Mouse (Mus musculus) monocyte, adult 5-6 weeks (primary cell): Measurements from ENCODE around the gene Snx20. TPM values are rescaled to one million over a fixed set of nuclear protein-coding genes. Genes with fewer than 3 reads are reported as not detected.

Experiments
- ATAC-seq: fragments of 153-309, 156-312 bp; replicated peaks from 2 replicates; pipeline ENCODE4 v1.8.0; 2017; ENCODE audit warnings: mild to moderate bottlenecking; ENCODE audit not compliant: low TSS enrichment, insufficient number of reproducible peaks, severe bottlenecking, poor library complexity, low FRiP score
- total RNA-seq: library from RNA; stranded (forward); fragments of 200-1000, 200-491, 200-594 nt; gene quantifications from 3 replicates; pipeline ENCODE4 v1.2.3, GENCODE M21; 2017

Snx20 gene
- total RNA-seq, result 67.8 to 81.1 TPM (median 72.6 TPM) in 3 replicates

GRCm38 (mm10) chr8:88635474-88636397, at the start of gene Snx20:
Gene Snx20, minus strand, starts transcription at chr8:88636128.
- peak; percentile 59 for ATAC-seq

- ATAC-seq, result no peak
Measured at GRCm38 (mm10) chr8:88683656-88684289, 47.8 kb upstream of the Snx20 start.

- no peak for ATAC-seq
Measured at GRCm38 (mm10) chr8:88681046-88681445, 45.1 kb upstream of the Snx20 start.

GRCm38 (mm10) chr8:88680566-88680965, 44.6 kb upstream of the Snx20 start:
- no peak for ATAC-seq

GRCm38 (mm10) chr8:88677071-88677470, 41.1 kb upstream of the Snx20 start:
- ATAC-seq, result no peak

- no peak for ATAC-seq
Measured at GRCm38 (mm10) chr8:88675372-88676165, 39.6 kb upstream of the Snx20 start.

- no peak for ATAC-seq
Measured at GRCm38 (mm10) chr8:88673859-88674258, 37.9 kb upstream of the Snx20 start.

- ATAC-seq, result no peak
Measured at GRCm38 (mm10) chr8:88671575-88671974, 35.6 kb upstream of the Snx20 start.

GRCm38 (mm10) chr8:88670782-88671181, 34.9 kb upstream of the Snx20 start:
- ATAC-seq, result no peak

GRCm38 (mm10) chr8:88668400-88669086, 32.6 kb upstream of the Snx20 start:
- peak; percentile 83 for ATAC-seq

- peak; percentile 29 for ATAC-seq
Measured at GRCm38 (mm10) chr8:88666435-88666834, 30.5 kb upstream of the Snx20 start.

GRCm38 (mm10) chr8:88664947-88665346, 29.0 kb upstream of the Snx20 start:
- no peak for ATAC-seq

GRCm38 (mm10) chr8:88664121-88664520, 28.2 kb upstream of the Snx20 start:
- no peak for ATAC-seq

GRCm38 (mm10) chr8:88662401-88662821, 26.5 kb upstream of the Snx20 start:
- peak; percentile 90 for ATAC-seq

- no peak for ATAC-seq
Measured at GRCm38 (mm10) chr8:88659873-88660272, 23.9 kb upstream of the Snx20 start.

- ATAC-seq, result no peak
Measured at GRCm38 (mm10) chr8:88655334-88655733, 19.4 kb upstream of the Snx20 start.

- ATAC-seq, result 0 out of 2 replicates have a peak, but pooled peaks have one; percentile 47
Measured at GRCm38 (mm10) chr8:88651122-88651521, 15.2 kb upstream of the Snx20 start.

- 0 out of 2 replicates have a peak, but pooled peaks have one; percentile 38 for ATAC-seq
Measured at GRCm38 (mm10) chr8:88650016-88650708, 14.2 kb upstream of the Snx20 start.
